Mouse (Mus musculus) ovary, postnatal 14 days (tissue): ENCODE measurements around the gene Cdt1.
A peak's percentile ranks its signal among the peaks of the same experiment; 100 is the strongest.

Experiments used
- DNase-seq: peaks from one replicate; pipeline ENCODE4 v3.0.0; 2022; ENCODE audit warnings: low spot score

Cdt1 gene

DNA sequence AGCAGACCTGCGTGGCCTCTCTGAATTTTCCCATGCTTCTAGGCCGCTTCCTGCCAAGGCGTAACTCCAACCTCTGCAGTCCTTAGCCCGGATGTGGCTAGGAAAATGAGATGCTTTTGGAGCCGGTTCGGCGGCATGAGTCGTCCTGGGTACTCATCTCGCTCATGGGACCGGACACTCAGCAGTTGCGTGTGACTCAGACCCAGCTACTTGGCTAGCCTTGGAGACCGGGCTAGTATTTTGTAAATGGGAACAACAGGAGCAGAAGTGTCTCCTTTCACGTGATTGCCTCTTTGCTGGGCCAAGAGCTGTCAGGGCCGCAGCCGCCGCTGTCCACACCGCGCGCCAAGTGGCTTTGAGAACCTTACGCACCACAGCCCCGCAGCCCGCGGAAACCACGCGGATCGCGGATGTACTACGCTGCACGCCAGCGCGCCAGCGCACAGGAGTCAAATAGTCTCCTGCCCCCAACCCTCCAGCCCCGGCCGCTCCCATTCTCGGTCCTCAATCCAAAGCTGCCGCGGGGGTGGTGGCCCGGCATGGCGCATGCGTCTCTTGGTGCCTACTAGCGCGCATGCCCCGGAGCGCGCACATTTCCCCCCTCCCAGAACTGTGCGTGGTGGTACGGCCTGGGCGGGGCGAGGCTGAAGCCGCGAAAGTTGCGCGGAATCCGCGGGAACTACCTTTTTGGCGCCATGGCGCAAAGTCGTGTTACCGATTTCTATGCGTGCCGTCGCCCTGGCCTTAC, at the start of gene Cdt1:
Gene Cdt1, plus strand, starts transcription at position 655 of the 748 bp plus-strand sequence.
- DNase-seq, result peak; percentile 94

DNA sequence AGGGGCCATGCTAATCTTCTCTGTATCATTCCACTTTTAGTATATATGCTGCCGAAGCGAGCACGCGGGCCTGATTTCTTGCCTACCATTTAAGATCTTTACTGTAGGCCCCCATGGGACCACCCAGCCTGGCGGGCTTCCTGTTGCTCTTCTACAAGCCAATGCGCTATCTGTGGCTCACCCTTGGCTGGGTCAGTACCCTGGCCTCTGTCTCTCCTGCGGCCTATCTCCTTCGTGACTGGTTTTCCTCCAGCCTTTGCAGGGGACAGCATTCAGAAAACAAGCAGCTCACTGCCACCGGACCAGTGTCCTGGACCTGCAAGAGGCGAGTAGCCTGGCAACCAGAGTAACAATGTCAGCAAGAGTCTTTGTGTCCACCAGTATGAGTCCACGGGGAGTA, 47.2 kb upstream of the Cdt1 start:
- no peak for DNase-seq

GRCm38 (mm10) chr8:122522796-122523651, 44.8 kb upstream of the Cdt1 start:
- no peak for DNase-seq

GRCm38 (mm10) chr8:122523652-122524360, 44.0 kb upstream of the Cdt1 start:
- DNase-seq, result no peak

DNA sequence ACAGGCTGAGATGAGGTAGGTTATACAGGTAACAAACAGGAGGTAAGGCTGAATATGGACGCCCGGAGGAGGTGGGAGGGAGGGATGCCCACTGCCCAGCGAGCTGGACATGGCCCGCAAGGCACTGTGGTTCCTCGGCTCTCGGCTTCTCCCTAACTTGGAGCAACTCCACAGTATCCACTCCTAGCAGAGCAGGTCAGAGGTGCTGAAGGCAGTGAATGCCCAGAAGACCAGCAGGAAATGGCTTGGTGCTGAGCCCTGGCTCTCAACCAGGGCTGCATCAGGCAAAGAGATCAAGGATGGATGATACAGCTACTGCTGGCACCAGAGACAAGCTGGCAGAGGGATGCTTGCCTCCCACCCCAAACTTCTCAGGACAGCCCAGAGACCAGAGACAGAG, 43.3 kb upstream of the Cdt1 start:
- DNase-seq, result no peak

DNA sequence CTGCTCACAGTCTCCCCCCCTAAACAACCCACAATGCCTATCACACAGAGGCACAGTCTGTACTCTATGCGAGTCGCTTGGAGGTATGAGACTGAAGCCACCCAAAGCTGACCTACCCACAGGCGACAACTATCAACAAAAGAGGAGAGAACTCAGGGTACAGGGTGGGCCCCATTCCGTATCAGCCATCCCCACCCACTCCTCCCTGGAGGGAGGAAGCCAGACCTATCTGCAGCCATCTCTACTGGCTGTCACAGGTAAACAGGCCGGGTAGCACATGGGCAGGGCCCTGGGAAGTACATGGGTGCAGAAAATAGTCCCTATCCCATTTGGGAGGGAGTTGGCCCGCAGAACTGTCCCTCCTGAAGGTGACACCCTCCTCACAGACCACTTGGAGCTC, 42.8 kb upstream of the Cdt1 start:
- DNase-seq, result no peak

- DNase-seq, result no peak
These were observed 41.7 kb upstream of the Cdt1 start for GRCm38 (mm10) chr8:122526084-122526483.

GRCm38 (mm10) chr8:122526526-122527170, 41.2 kb upstream of the Cdt1 start:
- DNase-seq, result no peak

- DNase-seq, result no peak
These were observed 39.9 kb upstream of the Cdt1 start for GRCm38 (mm10) chr8:122527937-122528336.

- DNase-seq, result no peak
These were observed 38.7 kb upstream of the Cdt1 start for GRCm38 (mm10) chr8:122529159-122529558.

DNA sequence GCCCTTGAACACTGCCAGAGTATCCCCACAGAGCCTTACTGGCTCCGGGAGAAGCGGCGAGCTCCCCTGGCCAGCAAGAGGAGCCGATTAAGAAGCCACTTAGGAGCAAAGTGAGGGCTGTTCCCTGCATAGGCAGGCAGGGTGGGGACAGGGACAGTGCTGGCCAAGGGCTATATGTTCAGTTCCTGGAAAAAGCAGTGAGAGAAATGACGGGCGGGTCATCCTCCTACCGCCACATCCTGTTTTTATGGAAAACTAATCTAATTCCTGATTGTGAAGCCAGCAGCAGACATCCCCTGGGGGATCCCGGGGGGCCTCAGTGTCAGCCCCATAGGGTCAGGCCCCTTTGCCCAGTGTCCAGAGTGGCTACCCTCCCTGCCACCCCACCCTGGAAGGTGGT, 36.5 kb upstream of the Cdt1 start:
- DNase-seq, result no peak

DNA sequence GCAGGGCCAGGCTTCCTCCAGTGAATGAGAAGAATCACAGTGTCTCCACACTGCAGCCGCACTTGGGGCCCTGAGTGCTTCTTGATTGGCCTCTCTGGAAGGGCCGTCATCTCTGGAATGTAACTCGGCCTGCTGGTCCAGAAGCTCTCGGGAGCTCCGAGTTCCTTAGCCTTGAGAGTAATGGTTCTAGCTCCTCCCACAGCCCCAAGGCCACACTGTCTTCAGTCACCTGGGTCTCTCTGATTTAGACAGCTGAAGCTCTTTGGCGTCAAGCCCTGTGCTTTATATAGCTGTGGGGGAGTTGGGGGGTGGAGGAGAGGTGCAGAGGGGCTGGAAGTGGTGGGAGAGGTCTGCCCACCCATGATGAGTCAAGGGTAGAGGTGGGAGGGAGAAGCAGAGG, 30.8 kb upstream of the Cdt1 start:
- DNase-seq, result no peak

DNA sequence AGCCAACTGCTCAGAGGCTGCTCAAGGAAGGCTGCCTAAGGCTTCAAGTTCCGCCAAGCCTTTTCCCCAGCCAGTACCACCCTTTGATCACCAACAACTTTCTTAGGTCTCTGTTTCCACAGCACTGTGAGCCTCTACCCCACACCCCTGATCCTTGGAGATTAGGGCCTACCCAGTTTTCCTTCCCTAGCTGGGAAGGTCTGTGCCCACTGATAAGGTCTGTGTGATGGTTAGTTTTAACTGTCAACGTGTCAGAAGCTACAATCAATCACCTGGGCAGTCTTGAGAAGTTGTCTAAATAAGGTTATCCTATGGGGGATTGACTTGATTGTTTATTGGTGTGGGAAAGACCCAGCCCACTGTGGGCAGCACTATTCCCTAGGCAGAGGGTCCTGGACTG, 30.0 kb upstream of the Cdt1 start:
- no peak for DNase-seq

GRCm38 (mm10) chr8:122538310-122539076, 29.3 kb upstream of the Cdt1 start:
- DNase-seq, result no peak

GRCm38 (mm10) chr8:122544138-122544537, 23.7 kb upstream of the Cdt1 start:
- DNase-seq, result no peak

GRCm38 (mm10) chr8:122546066-122546755, 21.6 kb upstream of the Cdt1 start:
- DNase-seq, result no peak

DNA sequence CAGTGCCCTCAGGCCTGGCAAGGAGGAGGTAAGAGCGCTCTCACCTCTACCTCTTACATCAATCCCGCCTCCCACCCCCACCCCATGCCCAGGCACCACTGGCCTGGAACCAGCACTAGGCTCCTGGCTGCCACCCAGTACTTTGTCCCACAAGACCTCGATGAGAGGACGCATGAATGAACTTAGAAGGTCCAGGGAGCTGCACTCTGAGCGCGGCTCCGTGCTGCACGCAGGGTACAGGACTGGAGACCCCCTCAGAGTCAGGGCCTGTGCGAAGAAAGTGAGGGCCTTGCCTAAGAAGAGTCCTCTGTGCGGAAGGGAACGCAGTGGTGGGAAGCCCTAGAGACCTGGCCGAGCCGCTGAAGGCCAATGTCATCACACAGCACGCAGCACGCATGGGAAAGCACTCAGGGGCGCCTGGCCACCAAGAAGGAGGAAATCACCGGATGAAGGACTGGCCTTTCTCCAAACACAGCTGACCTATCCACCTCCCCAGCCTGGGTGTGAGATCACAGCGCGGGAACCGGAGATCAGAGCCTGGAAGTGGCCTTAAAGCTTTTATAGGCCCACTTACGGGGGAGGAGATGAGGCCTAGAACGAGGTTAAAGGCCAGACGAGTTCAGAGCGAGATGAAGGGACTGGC, 20.9 kb upstream of the Cdt1 start:
- DNase-seq, result no peak

DNA sequence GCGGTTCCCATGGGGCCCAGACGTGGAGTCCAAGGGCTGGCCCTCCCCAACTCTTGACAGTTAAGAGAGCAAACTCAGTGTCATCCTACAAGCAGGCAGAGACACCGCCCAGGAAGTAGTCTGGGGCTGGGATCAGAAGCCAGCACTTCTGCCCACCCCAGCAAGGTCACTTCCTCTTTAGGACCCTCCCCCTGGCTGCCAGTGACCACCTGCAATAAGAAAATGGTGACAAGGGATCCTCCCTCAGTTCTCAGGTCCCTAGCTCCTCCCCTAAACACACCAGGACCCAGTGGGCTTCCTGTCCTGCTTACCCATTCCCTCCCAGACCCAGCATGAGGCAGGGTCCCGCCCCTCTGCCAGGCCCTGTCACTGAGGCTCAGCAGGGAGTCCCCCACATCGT, 20.0 kb upstream of the Cdt1 start:
- no peak for DNase-seq

DNA sequence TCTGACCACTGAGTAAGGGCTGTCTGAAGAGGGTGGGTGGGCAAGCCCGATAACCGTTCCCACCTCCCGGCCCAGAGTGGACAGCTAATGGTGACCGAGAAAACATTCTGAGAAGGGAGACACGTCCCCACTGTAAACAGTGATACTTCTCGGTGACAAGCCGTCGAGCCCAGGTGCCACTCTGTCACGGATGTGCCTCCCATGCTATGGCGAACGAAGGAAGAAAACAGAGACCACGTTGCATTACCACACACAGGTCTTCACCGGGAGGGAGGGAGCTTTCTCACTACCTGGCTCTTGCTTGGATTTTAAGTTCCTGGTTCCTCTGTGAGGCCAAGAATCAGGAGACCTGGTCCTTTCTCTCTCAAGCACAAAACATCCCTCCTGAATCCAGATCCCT, 19.5 kb upstream of the Cdt1 start:
- no peak for DNase-seq

GRCm38 (mm10) chr8:122548891-122549439, 18.9 kb upstream of the Cdt1 start:
- no peak for DNase-seq
